Mouse (Mus musculus) kidney, adult 2 months (tissue): ENCODE results near the gene Ercc2. TPM values are rescaled to one million over a fixed set of nuclear protein-coding genes. Genes with fewer than 3 reads are reported as not detected.

ENCODE experiments used
- DNase-seq: peaks from one replicate; pipeline ENCODE4 v3.0.0; 2021
- H3K27ac ChIP-seq: fragments of 200-500 bp; 2 replicates; pipeline ENCODE4 v1.5.1; 2012; ENCODE audit warnings: low read depth, low read length, control low read depth, inconsistent platforms; ENCODE audit not compliant: insufficient read depth
- H3K27me3 ChIP-seq: fragments of 200-500 bp; replicated peaks from 2 replicates; pipeline ENCODE4 v1.6.1; 2012; ENCODE audit warnings: mild to moderate bottlenecking, moderate library complexity, low read length, inconsistent platforms; ENCODE audit not compliant: control insufficient read depth, insufficient read depth
- H3K36me3 ChIP-seq: fragments of 200-500 bp; 2 replicates; pipeline ENCODE4 v1.6.1; 2012; ENCODE audit warnings: mild to moderate bottlenecking, moderate library complexity, low read length, inconsistent platforms; ENCODE audit not compliant: control insufficient read depth, insufficient read depth
- H3K4me1 ChIP-seq: fragments of 200-500 bp; 2 replicates; pipeline ENCODE4 v1.6.1; 2011; ENCODE audit warnings: low read length; ENCODE audit not compliant: control insufficient read depth, insufficient read depth
- H3K4me3 ChIP-seq: fragments of 200-500 bp; 2 replicates; pipeline ENCODE4 v1.5.1; 2011; ENCODE audit warnings: mild to moderate bottlenecking, low read depth, low read length, control low read depth; ENCODE audit not compliant: insufficient read depth
- CTCF ChIP-seq: fragments of 200-500 bp; conservative IDR thresholded peaks from 2 replicates; pipeline ENCODE4 v1.5.1; 2011; ENCODE audit warnings: low read depth, mild to moderate bottlenecking, control low read depth, low read length, moderate library complexity, mixed read lengths; ENCODE audit not compliant: insufficient read depth, insufficient read length
- POLR2A ChIP-seq: fragments of 200-500 bp; IDR thresholded peaks from one replicate; pipeline ENCODE4 v1.6.1; 2011; ENCODE audit warnings: low read depth, low read length, control low read depth
- WGBS: fragments of 180-500 bp; shearing (Covaris S2); methylation state at CpG from one replicate; pipeline ENCODE4 v1.1.7; 2018; 5-methylcytosine and 5-hydroxymethylcytosine counted together
- polyA plus RNA-seq: library from polyadenylated mRNA; depleted of rRNA; stranded (reverse); fragments of >200 nt; gene quantifications from 2 replicates; pipeline ENCODE4 v1.2.3, GENCODE M21; 2012

Gene Ercc2
- polyA plus RNA-seq, 1 experiment = 32.4 TPM

GRCm38 (mm10) chr7:19350221-19350620 is 31.6 kb upstream of the Ercc2 start:
- no peaks in the 10 kb centered on the region; the same call in 1 of the 2 replicates for H3K4me1 ChIP-seq
- WGBS = 90% methylated on average over 8 of the region's 8 CpGs
- TF ChIP-seq CTCF (no peak), POLR2A (no peak)
- H3K27ac ChIP-seq = no peak overlapping the region
- no peaks in the 10 kb centered on the region for H3K27me3 ChIP-seq
- DNase-seq = no peak
- H3K36me3 ChIP-seq = no peaks in the 10 kb centered on the region
- no peak overlapping the region for H3K4me3 ChIP-seq

- Histone ChIP-seq H3K27me3 (no peaks in the 10 kb centered on the region), H3K4me1 (no peaks in the 10 kb centered on the region; the same call in 1 of the 2 replicates), H3K4me3 (no peak overlapping the region), H3K27ac (no peak overlapping the region), H3K36me3 (no peaks in the 10 kb centered on the region)
- 84% methylated on average over 5 of the region's 5 CpGs for WGBS
- no peak for DNase-seq
- no peak for TF ChIP-seq CTCF
- no peak for TF ChIP-seq POLR2A
Measured at GRCm38 (mm10) chr7:19354991-19355390, 26.8 kb upstream of the Ercc2 start.

GRCm38 (mm10) chr7:19356311-19356710 is 25.5 kb upstream of the Ercc2 start:
- Histone ChIP-seq H3K4me3 (no peak overlapping the region), H3K27ac (no peak overlapping the region), H3K36me3 (no peaks in the 10 kb centered on the region), H3K27me3 (no peaks in the 10 kb centered on the region), H3K4me1 (no peaks in the 10 kb centered on the region; the same call in 1 of the 2 replicates)
- 65% methylated on average over 10 of the region's 10 CpGs for WGBS
- TF ChIP-seq POLR2A (no peak), CTCF (no peak)
- no peak for DNase-seq

DNA sequence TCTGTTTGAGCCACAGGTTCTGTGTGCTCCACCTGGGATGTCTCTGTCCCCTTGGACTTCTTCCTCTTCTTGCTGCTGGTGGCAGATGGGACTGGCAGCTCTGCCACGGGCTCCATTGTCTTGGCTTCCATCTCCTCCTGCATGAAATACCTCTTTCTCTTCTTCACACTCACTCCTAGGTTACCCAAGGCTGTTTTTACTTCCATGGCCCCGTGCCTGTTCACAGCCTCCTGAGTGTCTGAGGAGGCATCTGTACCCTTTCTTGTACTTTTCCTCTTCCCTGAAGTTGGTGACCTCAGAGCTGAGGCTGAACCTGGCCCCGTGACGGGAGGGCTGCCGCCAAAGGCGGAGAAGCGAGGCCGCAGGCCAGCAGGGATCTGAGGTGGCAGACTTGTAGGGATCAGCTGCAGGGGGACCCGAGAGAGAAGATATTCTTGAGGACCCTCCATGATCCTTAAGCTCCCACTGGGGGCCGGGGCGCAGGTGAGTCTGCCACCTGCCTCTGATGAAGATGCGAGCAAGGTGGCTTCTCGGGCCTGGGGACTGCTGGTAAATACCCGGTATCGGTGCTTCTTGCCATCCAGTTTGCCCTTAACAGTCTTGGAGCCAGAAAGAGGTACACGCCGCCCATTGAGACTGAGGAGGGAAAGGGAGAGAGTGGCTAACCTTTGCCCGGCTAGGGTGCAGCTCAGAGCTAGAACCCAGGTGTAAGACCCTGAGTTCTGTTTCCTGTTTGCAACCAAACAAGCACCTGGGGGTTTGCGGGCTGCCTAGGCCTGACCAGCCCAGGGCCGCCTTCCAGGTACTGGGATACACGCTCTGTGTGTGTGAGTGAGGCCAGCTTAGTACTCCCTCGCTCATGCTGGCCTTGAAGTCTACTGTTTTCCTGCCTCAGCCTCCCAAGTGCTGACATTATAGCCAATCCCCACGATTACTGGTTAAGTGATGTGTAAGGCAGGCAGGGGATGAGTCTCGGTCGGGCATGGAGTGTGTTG is 24.1 kb upstream of the Ercc2 start:
- TF ChIP-seq POLR2A (no peak), CTCF (no peak)
- no peak for DNase-seq
- Histone ChIP-seq H3K4me1 (no peaks in the 10 kb centered on the region; the same call in 1 of the 2 replicates), H3K27ac (no peak overlapping the region), H3K27me3 (no peaks in the 10 kb centered on the region), H3K36me3 (no peaks in the 10 kb centered on the region), H3K4me3 (no peak overlapping the region)
- WGBS = 87% methylated on average over 25 of the region's 25 CpGs

- TF ChIP-seq CTCF (no peak), POLR2A (no peak)
- no peaks in the 10 kb centered on the region for H3K36me3 ChIP-seq
- H3K27me3 ChIP-seq = no peaks in the 10 kb centered on the region
- no peaks in the 10 kb centered on the region; the same call in 1 of the 2 replicates for H3K4me1 ChIP-seq
- WGBS = 12% methylated on average over 13 of the region's 13 CpGs
- H3K4me3 ChIP-seq = peak overlapping the region; percentile 87; the same call in 1 of the 2 replicates
- DNase-seq = no peak
- no peak overlapping the region for H3K27ac ChIP-seq
Measured at GRCm38 (mm10) chr7:19358634-19359033, 23.2 kb upstream of the Ercc2 start.

DNA sequence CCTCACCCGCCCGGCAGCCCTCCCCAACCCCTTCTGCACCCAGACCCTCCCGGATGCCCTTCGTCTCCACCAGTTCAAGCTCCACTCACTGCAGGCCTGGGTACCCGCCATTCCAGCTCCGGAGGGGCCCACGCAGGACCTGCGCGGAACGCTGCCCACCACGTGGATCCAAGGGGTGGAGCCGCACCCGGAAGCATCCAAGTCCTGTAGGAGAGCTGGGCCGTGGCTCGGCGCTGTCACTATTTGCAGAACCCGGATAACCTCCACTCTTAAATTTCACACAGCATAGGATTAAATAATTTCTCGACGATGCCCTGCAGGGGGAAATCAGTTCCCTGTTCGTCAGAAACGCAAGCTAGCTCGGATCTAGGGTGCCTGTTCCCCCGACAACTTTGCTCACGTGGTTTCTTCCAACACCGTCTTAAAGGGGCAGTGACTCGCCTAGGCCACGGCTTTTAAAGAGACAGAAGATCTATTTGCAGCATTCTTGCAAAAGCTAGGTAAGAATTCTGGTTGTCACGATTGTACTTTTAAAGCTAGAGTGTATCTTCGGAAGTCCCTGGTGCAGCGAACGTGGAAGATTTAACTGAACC is 22.4 kb upstream of the Ercc2 start, which contains the start of the genes Cd3eap and Ppp1r13l:
Cd3eap (minus strand) TSS at position 185 of the 593 bp plus-strand sequence.
Ppp1r13l (plus strand) TSS at position 451 of the 593 bp plus-strand sequence.
- no peaks in the 10 kb centered on the region for H3K27me3 ChIP-seq
- H3K4me1 ChIP-seq = no peaks in the 10 kb centered on the region; the same call in 1 of the 2 replicates
- peak within 1 kb of the TSS; percentile 87 for H3K4me3 ChIP-seq
- H3K27ac ChIP-seq = peak within 1 kb of the TSS; percentile 90
- peak; percentile 90 for DNase-seq
- under 1% methylated on average over 29 of the region's 31 CpGs for WGBS
- H3K36me3 ChIP-seq = no peaks in the 10 kb centered on the region
- TF ChIP-seq CTCF = no peak
- TF ChIP-seq POLR2A = no peak
